Mouse (Mus musculus): Measurements from ENCODE around the gene Vgf.

DNA sequence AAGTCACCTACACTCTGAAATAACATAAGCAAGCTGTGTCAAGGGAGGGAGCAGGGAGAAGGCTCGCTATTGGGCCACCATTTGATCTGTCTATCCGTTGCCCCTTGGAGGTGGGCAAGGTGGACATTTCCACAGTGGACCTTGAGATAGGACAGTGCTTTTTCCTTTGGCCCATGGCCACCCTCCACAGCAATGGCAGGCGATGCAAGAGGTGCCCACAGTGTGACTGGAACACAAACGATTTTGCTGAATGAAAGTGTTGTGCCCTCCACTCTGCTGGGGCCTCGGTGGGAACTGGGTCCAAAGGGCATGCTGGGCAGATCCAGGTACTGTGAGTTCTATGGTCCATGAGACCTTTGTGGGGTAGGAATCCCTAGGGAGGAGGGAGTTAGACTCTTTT is 36.4 kb downstream of the Vgf start:
- no peak for TF ChIP-seq CTCF (IDR thresholded peaks at IDR 0.05; ENCODE audit: low read depth, low read length)
- no peak for TF ChIP-seq POLR2A (IDR thresholded peaks at IDR 0.05; ENCODE audit: borderline replicate concordance, low read depth, low read length)
